Mouse (Mus musculus): ENCODE data around the gene Phldb2.

Gene Phldb2

GRCm38 (mm10) chr16:45952501-45952900 is 897 bp downstream of the Phldb2 start:
- in situ Hi-C loops (cut with MseI, MboI) = loop anchor here in 1 of 2 experiments (25.0 kb wide), 1 partner anchor 190 kb away; no protein-coding TSS in a partner anchor

GRCm38 (mm10) chr16:45952035-45952434 is 1.4 kb downstream of the Phldb2 start:
- in situ Hi-C loops (cut with MseI, MboI) = loop anchor here in 1 of 2 experiments (25.0 kb wide), 1 partner anchor 190 kb away; no protein-coding TSS in a partner anchor

DNA sequence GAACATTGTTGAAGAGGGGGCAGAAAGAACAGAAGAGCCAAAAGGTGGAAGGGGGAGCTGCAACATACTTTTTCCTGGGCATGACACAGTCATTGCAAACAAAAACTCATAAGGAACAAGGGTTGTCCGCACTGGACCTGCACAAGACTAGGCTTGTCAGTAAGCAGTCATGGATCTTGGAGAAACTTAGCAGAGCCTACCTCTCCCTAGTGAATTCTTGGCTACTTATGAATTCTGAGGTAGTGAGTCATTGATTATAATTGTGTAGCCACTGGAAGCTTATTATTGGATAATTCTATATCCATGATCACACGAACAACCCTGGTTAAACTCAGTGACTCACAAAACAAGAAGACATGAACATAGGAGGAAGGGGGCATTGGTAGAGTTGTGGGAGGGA is 7.1 kb downstream of the Phldb2 start:
- in situ Hi-C loops (cut with MseI, MboI) = loop anchor here in 1 of 2 experiments (25.0 kb wide), 1 partner anchor 109 kb away; no protein-coding TSS in a partner anchor

- in situ Hi-C loops (cut with MseI, MboI) = loop anchor here in 1 of 2 experiments (25.0 kb wide), 1 partner anchor 108 kb away; no protein-coding TSS in a partner anchor
Observed at GRCm38 (mm10) chr16:45945649-45946048, 7.7 kb downstream of the Phldb2 start.

- in situ Hi-C loops (cut with MseI, MboI) = loop anchor here in 1 of 2 experiments (25.0 kb wide), 1 partner anchor 108 kb away; no protein-coding TSS in a partner anchor
Observed at GRCm38 (mm10) chr16:45945174-45945631, 8.2 kb downstream of the Phldb2 start.

DNA sequence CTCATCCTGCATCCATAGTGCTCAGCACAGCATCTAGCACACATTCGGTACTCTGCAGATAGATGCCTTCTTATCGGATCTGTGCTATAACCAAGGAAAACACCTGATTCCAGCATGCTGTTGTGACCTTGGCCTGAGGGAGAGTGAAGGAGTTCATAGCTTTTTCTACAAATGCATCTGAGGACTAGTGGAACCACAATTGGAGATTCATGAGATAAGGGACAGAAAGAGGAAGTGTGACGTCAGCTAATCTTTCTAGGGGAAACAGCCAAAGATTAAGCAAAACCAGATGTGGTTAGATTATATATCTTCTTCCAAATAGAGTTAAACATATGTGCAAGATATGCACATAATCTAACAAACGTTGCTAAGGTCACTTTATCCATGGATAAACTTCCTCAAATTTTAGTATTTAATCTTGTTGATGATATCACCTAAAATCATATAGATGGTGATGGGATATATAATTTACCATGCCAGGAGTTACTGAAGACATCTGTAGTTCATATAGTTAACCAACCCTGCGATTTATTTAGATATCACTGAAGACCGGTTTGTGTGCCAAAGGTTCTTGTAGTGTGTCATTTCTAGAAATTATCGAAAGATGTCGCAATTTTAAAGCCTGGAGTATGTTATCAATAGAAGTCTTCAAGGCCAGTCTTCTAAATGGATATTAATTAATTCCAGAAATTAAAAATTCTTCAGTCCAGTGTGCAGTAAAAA is 11.1 kb downstream of the Phldb2 start:
- in situ Hi-C loops (cut with MseI, MboI) = loop anchor here in 1 of 2 experiments (25.0 kb wide), 1 partner anchor 105 kb away; no protein-coding TSS in a partner anchor

DNA sequence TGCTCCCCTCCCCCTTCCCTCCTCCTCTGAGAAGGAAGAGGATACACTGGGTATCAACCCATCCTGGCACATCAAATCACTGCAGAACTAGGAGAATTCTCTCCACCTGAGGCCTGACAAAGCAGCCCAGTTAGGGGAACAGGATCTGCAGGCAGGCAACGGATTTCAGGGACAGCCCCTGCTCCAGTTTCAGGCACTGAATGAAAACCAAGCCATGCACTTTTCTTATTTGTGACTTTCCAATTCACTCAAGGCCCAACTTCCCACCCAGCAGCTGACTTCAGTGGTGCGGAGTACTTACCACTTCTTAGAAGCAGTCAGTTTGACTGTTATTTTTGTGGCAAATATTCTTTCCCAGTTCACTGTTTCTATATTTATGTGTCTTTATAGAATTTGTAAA is 12.7 kb downstream of the Phldb2 start:
- in situ Hi-C loops (cut with MseI, MboI) = loop anchor here in 1 of 2 experiments (25.0 kb wide), 1 partner anchor 103 kb away; no protein-coding TSS in a partner anchor

DNA sequence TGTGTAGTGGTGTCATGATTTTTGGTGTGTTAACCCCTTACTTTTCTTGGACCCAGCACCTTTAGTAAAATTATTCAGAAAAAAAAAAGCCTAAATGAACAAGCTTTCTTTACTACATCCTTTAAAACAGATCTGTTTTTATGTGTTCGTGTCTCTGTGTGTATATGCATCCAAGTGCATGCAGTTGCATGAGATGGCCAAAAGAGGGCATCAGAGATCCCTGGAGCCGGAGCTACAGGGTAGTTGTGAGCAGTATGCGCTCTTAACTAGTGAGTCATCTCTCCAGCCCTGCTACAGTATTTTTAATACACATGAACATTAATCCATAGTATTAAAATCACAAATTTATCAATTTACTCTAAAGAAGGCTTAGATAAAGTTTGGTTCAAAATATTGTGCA is 14.0 kb downstream of the Phldb2 start:
- in situ Hi-C loops (cut with MseI, MboI) = loop anchor here in 1 of 2 experiments (25.0 kb wide), 1 partner anchor 102 kb away; no protein-coding TSS in a partner anchor

DNA sequence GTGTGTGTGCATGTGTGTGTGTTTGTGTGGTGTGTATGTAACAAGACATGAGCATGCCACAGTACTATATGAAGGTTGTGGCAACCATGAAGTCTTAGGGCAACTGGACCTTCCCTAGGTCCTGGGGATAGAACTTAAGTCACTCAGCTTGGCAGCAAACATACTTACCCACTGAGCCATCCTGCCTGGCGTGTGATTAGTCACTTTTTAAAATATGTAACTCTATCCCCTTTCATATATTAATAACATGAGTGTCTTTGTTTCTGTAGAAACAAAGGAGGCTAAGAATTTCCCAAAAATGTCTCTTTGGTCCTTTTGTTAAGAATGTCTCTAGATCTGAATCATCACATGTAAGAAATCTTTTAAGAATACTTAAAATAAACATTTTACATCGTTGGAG is 16.0 kb downstream of the Phldb2 start:
- in situ Hi-C loops (cut with MseI, MboI) = loop anchor here in 1 of 2 experiments (25.0 kb wide), 1 partner anchor 100 kb away; no protein-coding TSS in a partner anchor

- in situ Hi-C loops (cut with MseI, MboI) = loop anchor here in 1 of 2 experiments (25.0 kb wide), 1 partner anchor 99 kb away; no protein-coding TSS in a partner anchor
Observed at GRCm38 (mm10) chr16:45936521-45936920, 16.9 kb downstream of the Phldb2 start.

DNA sequence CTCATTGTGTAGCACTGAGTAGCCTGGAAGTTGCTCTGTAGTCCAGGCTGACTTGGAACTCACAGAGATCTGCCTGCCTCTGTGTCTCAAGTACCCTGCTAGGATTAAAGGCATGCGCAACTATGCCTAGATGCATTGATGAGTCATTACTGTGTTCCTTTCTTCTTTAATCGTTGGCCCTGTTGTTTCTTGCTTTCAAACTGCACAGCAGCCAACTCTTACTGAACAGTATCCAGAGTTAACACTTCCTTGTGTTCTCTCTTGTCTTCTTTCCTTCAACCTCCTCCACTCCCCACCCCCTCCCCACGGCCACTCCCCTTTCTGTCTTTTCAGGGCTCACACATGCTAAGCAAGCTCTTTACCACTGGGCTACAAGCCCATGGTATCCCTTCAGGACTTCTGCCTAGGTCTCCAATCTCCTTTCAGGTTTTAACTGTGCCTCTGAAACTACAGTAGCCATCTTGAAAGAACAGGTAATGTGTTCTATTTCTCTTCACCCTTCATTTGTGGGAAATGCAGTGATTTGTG is 17.4 kb downstream of the Phldb2 start:
- in situ Hi-C loops (cut with MseI, MboI) = loop anchor here in 1 of 2 experiments (25.0 kb wide), 1 partner anchor 99 kb away; no protein-coding TSS in a partner anchor

GRCm38 (mm10) chr16:45934721-45935407 is 18.5 kb downstream of the Phldb2 start:
- in situ Hi-C loops (cut with MseI, MboI) = loop anchor here in 1 of 2 experiments (25.0 kb wide), 1 partner anchor 98 kb away; no protein-coding TSS in a partner anchor

DNA sequence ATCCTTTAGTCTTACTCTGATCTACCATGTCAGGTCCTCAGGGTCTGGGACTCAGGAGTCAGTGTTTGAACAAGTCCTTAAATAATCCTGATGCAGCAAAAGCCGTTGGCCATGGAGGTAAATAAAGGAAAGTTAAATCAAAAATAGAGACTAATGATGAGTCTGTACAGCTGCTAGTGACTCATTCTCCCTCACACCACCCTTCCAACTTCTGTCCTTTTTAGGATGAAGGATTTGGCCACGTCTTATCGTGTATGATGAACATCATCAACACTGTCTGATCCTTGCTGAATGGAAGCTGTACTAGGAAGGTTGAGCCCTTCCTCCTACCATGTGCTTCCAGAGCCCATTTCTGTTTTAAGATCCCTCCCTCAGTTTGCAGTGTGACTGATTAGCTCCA is 23.1 kb downstream of the Phldb2 start:
- in situ Hi-C loops (cut with MseI, MboI) = loop anchor here in 1 of 2 experiments (25.0 kb wide), 1 partner anchor 93 kb away; no protein-coding TSS in a partner anchor

- in situ Hi-C loops (cut with MseI, MboI) = loop anchor here in 1 of 2 experiments (25.0 kb wide), 1 partner anchor 91 kb away; no protein-coding TSS in a partner anchor
Observed at GRCm38 (mm10) chr16:45928090-45928489, 25.3 kb downstream of the Phldb2 start.

GRCm38 (mm10) chr16:45927601-45928000 is 25.8 kb downstream of the Phldb2 start:
- in situ Hi-C loops (cut with MseI, MboI) = loop anchor here in 1 of 2 experiments (25.0 kb wide), 1 partner anchor 90 kb away; no protein-coding TSS in a partner anchor

DNA sequence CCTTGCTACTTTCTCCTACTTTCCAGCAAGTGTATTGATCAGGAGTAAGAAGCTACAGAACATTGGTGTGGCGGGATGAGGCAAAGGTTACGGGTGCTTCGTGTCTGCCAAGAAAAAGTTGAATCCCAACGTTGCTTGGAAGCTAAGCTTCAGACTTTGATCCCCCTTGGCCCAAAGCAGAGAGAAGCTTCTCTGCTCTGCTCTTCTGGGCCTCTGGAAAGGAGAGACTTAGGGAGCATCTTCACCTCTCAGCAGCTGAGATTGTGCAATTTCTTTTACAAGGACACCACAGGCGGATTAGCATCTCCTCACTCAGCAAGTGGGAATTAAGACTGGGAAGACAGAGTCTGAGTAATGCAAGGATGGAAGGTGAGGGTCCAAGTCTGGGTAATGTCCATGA is 26.5 kb downstream of the Phldb2 start:
- in situ Hi-C loops (cut with MseI, MboI) = loop anchor here in 1 of 2 experiments (25.0 kb wide), 1 partner anchor 90 kb away; no protein-coding TSS in a partner anchor

DNA sequence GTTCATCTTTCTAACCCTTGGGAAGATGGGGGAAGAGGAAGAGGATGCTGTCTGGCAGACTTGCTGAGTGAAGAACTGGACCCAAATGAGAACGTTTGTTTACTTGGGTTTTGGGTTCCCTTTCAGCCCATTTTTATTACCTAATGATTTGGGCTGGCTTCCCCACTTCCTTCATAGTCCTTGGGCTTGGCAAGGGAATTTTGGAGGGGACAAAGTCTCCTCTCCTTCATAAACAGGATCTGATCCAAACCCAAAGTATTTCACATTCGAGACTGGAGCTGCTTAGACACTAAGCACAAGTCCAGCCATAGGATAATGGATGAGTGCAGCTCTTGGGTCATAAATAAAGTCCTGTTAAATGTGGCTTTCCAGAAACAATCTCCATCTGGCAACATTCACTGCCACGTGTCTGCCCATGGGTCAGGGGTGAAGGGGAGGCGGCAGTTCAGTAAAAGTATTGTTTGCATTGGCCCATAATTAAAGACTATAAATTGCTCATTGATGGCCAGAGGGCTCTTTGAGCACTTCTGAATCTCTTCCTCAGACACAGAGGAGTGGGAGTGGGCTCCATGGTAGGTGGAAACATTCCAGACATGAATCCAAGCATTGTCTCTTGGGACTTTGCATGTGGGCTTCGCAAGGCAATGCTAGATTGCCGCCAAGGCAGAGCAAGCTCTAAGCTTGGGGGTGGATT is 29.5 kb downstream of the Phldb2 start:
- in situ Hi-C loops (cut with MseI, MboI) = no loop called here

DNA sequence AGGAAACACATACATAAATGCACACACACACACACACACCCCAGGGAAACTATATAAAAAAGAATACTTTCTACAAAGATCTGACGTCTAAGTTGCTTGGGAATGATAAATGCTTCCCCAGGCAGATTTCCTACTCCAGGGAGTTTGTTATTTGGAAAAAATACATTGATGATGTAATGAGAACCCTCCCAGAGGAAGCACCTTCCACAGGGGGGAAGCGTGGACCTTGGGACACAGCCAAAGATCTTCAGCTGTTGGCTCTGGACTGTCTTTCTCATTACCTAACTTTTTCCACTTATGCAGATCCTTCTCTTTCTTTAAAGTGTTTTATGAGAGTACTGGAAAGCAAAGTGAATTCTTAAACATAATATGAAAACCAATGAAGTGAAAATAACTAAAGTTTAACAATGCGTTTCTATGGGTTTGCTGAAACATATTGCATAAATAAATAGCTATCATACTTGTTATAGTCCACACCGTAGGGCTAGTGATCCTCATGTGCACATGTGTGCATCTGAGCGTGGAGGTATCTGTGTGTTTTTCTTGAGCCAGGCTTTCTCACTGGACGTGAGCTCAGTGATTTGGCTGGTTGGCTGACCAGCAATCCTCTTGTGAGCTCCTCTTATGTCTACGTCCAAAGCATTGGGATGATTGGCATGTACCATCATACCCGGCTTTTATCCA is 30.7 kb downstream of the Phldb2 start:
- in situ Hi-C loops (cut with MseI, MboI) = no loop called here

GRCm38 (mm10) chr16:45919572-45919971 is 33.8 kb downstream of the Phldb2 start:
- in situ Hi-C loops (cut with MseI, MboI) = no loop called here

GRCm38 (mm10) chr16:45903595-45903994 is 49.8 kb downstream of the Phldb2 start:
- in situ Hi-C loops (cut with MseI, MboI) = no loop called here
